Mouse (Mus musculus): ENCODE results near the gene Fahd2a. TPM values are rescaled to one million over a fixed set of nuclear protein-coding genes. Genes with fewer than 3 reads are reported as not detected.

The Fahd2a gene
- total and polyA plus RNA-seq, 2 experiments from 2014 or later = 26.3 to 27.4 TPM

- DNase-seq = no peak
- no peak for TF ChIP-seq CTCF (IDR thresholded peaks at IDR 0.05; ENCODE audit: low read depth)
- no peak overlapping the region for H3K4me2 ChIP-seq (ENCODE audit: low read depth)
- H3K36me3 ChIP-seq (ENCODE audit: insufficient read depth) = no peaks in the 10 kb centered on the region
- no peak overlapping the region for H3K27ac ChIP-seq (ENCODE audit: low read depth, low read length)
- no peaks in the 10 kb centered on the region for H3K9me3 ChIP-seq (ENCODE audit: low read length)
- no peaks in the 10 kb centered on the region for H3K27me3 ChIP-seq (ENCODE audit: insufficient read depth, low read length)
- no peak overlapping the region for H3K9ac ChIP-seq
- WGBS = 89% methylated on average over 2 of the region's 2 CpGs
- no peak overlapping the region for H3K4me3 ChIP-seq (ENCODE audit: low read depth, low read length)
- no peak for ATAC-seq
- H3K4me1 ChIP-seq (ENCODE audit: insufficient read depth) = no peaks in the 10 kb centered on the region
Observed at GRCm38 (mm10) chr2:127387521-127387920, 56.8 kb downstream of the Fahd2a start.

Other genes starting within 250 kb of the Fahd2a start
- gene 1810024B03Rik, start 236.3 kb downstream of the Fahd2a start, total RNA-seq (2014; rRNA removed) = 0.48 and 0.62 TPM in 2 replicates
- 0.96 and 1.7 TPM in 2 replicates for gene 1810024B03Rik, start 236.3 kb downstream of the Fahd2a start, polyA plus RNA-seq (2015; fragmentation: Nextera tagmentation; extraction: Ambion mirVana)
- 88.8 and 111 TPM in 2 replicates for gene Snrnp200, start 236.2 kb downstream of the Fahd2a start, total RNA-seq (2014; rRNA removed)
- 27.8 and 32.6 TPM in 2 replicates for gene Snrnp200, start 236.2 kb downstream of the Fahd2a start, polyA plus RNA-seq (2015; fragmentation: Nextera tagmentation; extraction: Ambion mirVana)
- gene Ciao1, start 196.7 kb downstream of the Fahd2a start, total RNA-seq (2014; rRNA removed) = 32.8 and 50.3 TPM in 2 replicates
- gene Ciao1, start 196.7 kb downstream of the Fahd2a start, polyA plus RNA-seq (2015; fragmentation: Nextera tagmentation; extraction: Ambion mirVana) = 27.8 and 33.1 TPM in 2 replicates
- 85.2 and 94.4 TPM in 2 replicates for gene Tmem127, start 196.7 kb downstream of the Fahd2a start, total RNA-seq (2014; rRNA removed)
- gene Tmem127, start 196.7 kb downstream of the Fahd2a start, polyA plus RNA-seq (2015; fragmentation: Nextera tagmentation; extraction: Ambion mirVana) = 61.6 and 74.6 TPM in 2 replicates
- 178 and 203 TPM in 2 replicates for gene Stard7, start 174.3 kb downstream of the Fahd2a start, total RNA-seq (2014; rRNA removed)
- 89.3 and 110 TPM in 2 replicates for gene Stard7, start 174.3 kb downstream of the Fahd2a start, polyA plus RNA-seq (2015; fragmentation: Nextera tagmentation; extraction: Ambion mirVana)
- 10.0 and 13.9 TPM in 2 replicates for gene Dusp2, start 108.4 kb downstream of the Fahd2a start, total RNA-seq (2014; rRNA removed)
- gene Dusp2, start 108.4 kb downstream of the Fahd2a start, polyA plus RNA-seq (2015; fragmentation: Nextera tagmentation; extraction: Ambion mirVana) = 19.1 and 20.2 TPM in 2 replicates
- not detected in 2 replicates for gene Astl, start 105.9 kb downstream of the Fahd2a start, total RNA-seq (2014; rRNA removed)
- not detected in 2 replicates for gene Astl, start 105.9 kb downstream of the Fahd2a start, polyA plus RNA-seq (2015; fragmentation: Nextera tagmentation; extraction: Ambion mirVana)
- gene Adra2b, start 81.4 kb downstream of the Fahd2a start, total RNA-seq (2014; rRNA removed) = 0.46 and 0.67 TPM in 2 replicates
- 0.38 and 0.80 TPM in 2 replicates for gene Adra2b, start 81.4 kb downstream of the Fahd2a start, polyA plus RNA-seq (2015; fragmentation: Nextera tagmentation; extraction: Ambion mirVana)
- 0.38 TPM in 1 of 2 replicates, not detected in the other for gene Gpat2, start 19.4 kb downstream of the Fahd2a start, total RNA-seq (2014; rRNA removed)
- gene Gpat2, start 19.4 kb downstream of the Fahd2a start, polyA plus RNA-seq (2015; fragmentation: Nextera tagmentation; extraction: Ambion mirVana) = 0.06 and 0.11 TPM in 2 replicates
- 27.8 and 31.2 TPM in 2 replicates for gene Kcnip3, start 77.5 kb upstream of the Fahd2a start, total RNA-seq (2014; rRNA removed)
- 15.8 and 20.1 TPM in 2 replicates for gene Kcnip3, start 77.5 kb upstream of the Fahd2a start, polyA plus RNA-seq (2015; fragmentation: Nextera tagmentation; extraction: Ambion mirVana)
- not detected in 2 replicates for gene Prom2, start 96.9 kb upstream of the Fahd2a start, total RNA-seq (2014; rRNA removed)
- gene Prom2, start 96.9 kb upstream of the Fahd2a start, polyA plus RNA-seq (2015; fragmentation: Nextera tagmentation; extraction: Ambion mirVana) = 0.04 TPM in 1 of 2 replicates, not detected in the other
- 7.4 and 8.2 TPM in 2 replicates for gene Zfp661, start 142.5 kb upstream of the Fahd2a start, total RNA-seq (2014; rRNA removed)
- 4.1 and 5.0 TPM in 2 replicates for gene Zfp661, start 142.5 kb upstream of the Fahd2a start, polyA plus RNA-seq (2015; fragmentation: Nextera tagmentation; extraction: Ambion mirVana)
- gene Mrps5, start 142.7 kb upstream of the Fahd2a start, total RNA-seq (2014; rRNA removed) = 65.9 and 85.2 TPM in 2 replicates
- 142 and 159 TPM in 2 replicates for gene Mrps5, start 142.7 kb upstream of the Fahd2a start, polyA plus RNA-seq (2015; fragmentation: Nextera tagmentation; extraction: Ambion mirVana)
- gene Mal, start 212.1 kb upstream of the Fahd2a start, total RNA-seq (2014; rRNA removed) = 2.5 and 2.7 TPM in 2 replicates
- gene Mal, start 212.1 kb upstream of the Fahd2a start, polyA plus RNA-seq (2015; fragmentation: Nextera tagmentation; extraction: Ambion mirVana) = 1.8 and 2.1 TPM in 2 replicates

Measured in forebrain, postnatal 0 days (tissue).